ENCODE assay signal across 14 mouse cellular contexts in genomic region chr9:45919895-45920294, GRCm38 (mm10). TPM values are rescaled to one million over a fixed set of nuclear protein-coding genes. Genes with fewer than 3 reads are reported as not detected.
DNase-seq lines count a peak whose midpoint lies in the region; ATAC-seq and TF ChIP-seq lines count a peak whose summit lies in the region.
"Had no signal": no experiment of that assay in that cellular context is flagged by ENCODE, and none has a peak within 500 bp of the region (broad histone marks: within the 10 kb centered on the region; RNA-seq: fewer than 3 reads in every experiment).

No protein-coding gene starts in this region.

- no peaks in the 10 kb centered on the region for H3K9me3 ChIP-seq in heart, embryonic 11.5 days (replicated peaks; ENCODE audit: control insufficient read depth, low read length)
- H3K9me3 ChIP-seq in lung, embryonic 16.5 days (ENCODE audit: control insufficient read depth, low read length), result no peaks in the 10 kb centered on the region

- 45% methylated on average over 1 of the region's 1 CpGs for WGBS in heart, embryonic 11.5 days (ENCODE audit: insufficient replicate concordance)
- 42% methylated on average over 1 of the region's 1 CpGs for WGBS in lung, embryonic 16.5 days
- WGBS in lung, adult 2 months, result 58% methylated on average over 1 of the region's 1 CpGs

- H3K4me1 ChIP-seq in heart, embryonic 11.5 days (ENCODE audit: control insufficient read depth, insufficient read depth, low read length), result no peaks in the 10 kb centered on the region
- peaks cover 4% of the 10 kb centered on the region; the same call in 1 of the 2 replicates for H3K4me1 ChIP-seq in lung, embryonic 16.5 days (replicated peaks; ENCODE audit: control insufficient read depth, insufficient read depth, low read length)
- H3K4me1 ChIP-seq in lung, adult 2 months (ENCODE audit: control insufficient read depth, insufficient read depth, low read length), result peaks cover 6% of the 10 kb centered on the region; the same call in 1 of the 2 replicates

- no peak for TF ChIP-seq POLR2A in lung, adult 2 months (IDR thresholded peaks at IDR 0.05; ENCODE audit: borderline replicate concordance, extremely low read depth, low read depth, low read length)

- no peak for ATAC-seq in heart, embryonic 11.5 days (replicated peaks; ENCODE audit: insufficient number of reproducible peaks, low FRiP score, low TSS enrichment)
- ATAC-seq in lung, embryonic 16.5 days (ENCODE audit: low read depth), result peak; percentile 12; the same call in 1 of the 2 replicates
- ATAC-seq: hindbrain, postnatal 0 days; liver, postnatal 0 days had no signal

- peak; percentile 93 for DNase-seq in heart, adult 11 months
- no peak for DNase-seq in lung, adult 2 months
- DNase-seq in adipocyte (ENCODE audit: low spot score), result peak; percentile 86
- DNase-seq in lung, postnatal 36 days, result peak; percentile 36
- DNase-seq in cerebellum, postnatal 36 days, result no peak
- no peak for DNase-seq in adrenal gland, postnatal 25 days
- DNase-seq: adrenal gland, adult 8-10 months; cerebellum, postnatal 14 days; heart, postnatal 36 days; liver, postnatal 0 days; midbrain, embryonic 14.5 days had no signal

- no peak overlapping the region for H3K9ac ChIP-seq in heart, embryonic 11.5 days (ENCODE audit: low read depth, low read length)
- no peak overlapping the region for H3K9ac ChIP-seq in lung, embryonic 16.5 days (ENCODE audit: low read length)
- H3K9ac ChIP-seq: liver, postnatal 0 days had no signal

- no peak for TF ChIP-seq CTCF in lung, adult 2 months (IDR thresholded peaks at IDR 0.05; ENCODE audit: insufficient read depth, low read length)

- no peak overlapping the region for H3K27ac ChIP-seq in heart, embryonic 11.5 days (ENCODE audit: low read depth, low read length)
- H3K27ac ChIP-seq in lung, embryonic 16.5 days (ENCODE audit: low read length), result peak overlapping the region; percentile 62
- H3K27ac ChIP-seq: hindbrain, postnatal 0 days had no signal

- H3K36me3 ChIP-seq in heart, embryonic 11.5 days (ENCODE audit: control insufficient read depth, insufficient read depth, low read length), result peaks cover 30% of the 10 kb centered on the region
- H3K36me3 ChIP-seq in lung, embryonic 16.5 days (ENCODE audit: control insufficient read depth, insufficient read depth, low read length), result peaks cover 35% of the 10 kb centered on the region

- H3K4me2 ChIP-seq in heart, embryonic 11.5 days, result no peak overlapping the region
- H3K4me2 ChIP-seq in lung, embryonic 16.5 days (ENCODE audit: low read depth, low read length), result no peak overlapping the region

- H3K27me3 ChIP-seq in heart, embryonic 11.5 days (ENCODE audit: control insufficient read depth, insufficient read depth, low read length), result no peaks in the 10 kb centered on the region
- H3K27me3 ChIP-seq in lung, embryonic 16.5 days (ENCODE audit: control insufficient read depth, insufficient read depth, low read depth, low read length), result no peaks in the 10 kb centered on the region

- H3K4me3 ChIP-seq in heart, embryonic 11.5 days (ENCODE audit: low read depth, low read length), result no peak overlapping the region
- no peak overlapping the region for H3K4me3 ChIP-seq in lung, embryonic 16.5 days (ENCODE audit: low read length)
- H3K4me3 ChIP-seq in lung, adult 2 months (replicated peaks; ENCODE audit: extremely low read depth, low read depth, low read length), result no peak overlapping the region

RNA-seq across cellular contexts. Expression of gene Rnf214, which starts 13.2 kb away (rescaled TPM):
- 39.3 and 45.9 TPM in 2 replicates for polyA plus RNA-seq in heart, embryonic 11.5 days (2014; fragmentation: Nextera tagmentation; extraction: Ambion mirVana)
- polyA plus RNA-seq in lung, embryonic 16.5 days (2015; fragmentation: Nextera tagmentation; extraction: Ambion mirVana), result 50.4 and 51.3 TPM in 2 replicates
- 12.3 and 16.3 TPM in 2 replicates for polyA plus RNA-seq in lung, adult 2 months (2012; rRNA removed)
- 51.8 and 56.0 TPM in 2 replicates for total RNA-seq in adrenal gland, postnatal 25 days (2021)

RNA-seq across cellular contexts. Expression of gene Pcsk7, which starts 13.6 kb away (rescaled TPM):
- 11.2 and 16.7 TPM in 2 replicates for polyA plus RNA-seq in heart, embryonic 11.5 days (2014; fragmentation: Nextera tagmentation; extraction: Ambion mirVana)
- polyA plus RNA-seq in lung, embryonic 16.5 days (2015; fragmentation: Nextera tagmentation; extraction: Ambion mirVana), result 23.0 and 26.6 TPM in 2 replicates
- polyA plus RNA-seq in lung, adult 2 months (2012; rRNA removed), result 29.0 and 33.4 TPM in 2 replicates
- total RNA-seq in adrenal gland, postnatal 25 days (2021), result 28.9 and 33.7 TPM in 2 replicates

RNA-seq across cellular contexts. Expression of gene Tagln, which starts 16.0 kb away (rescaled TPM):
- 365 and 386 TPM in 2 replicates for polyA plus RNA-seq in heart, embryonic 11.5 days (2014; fragmentation: Nextera tagmentation; extraction: Ambion mirVana)
- polyA plus RNA-seq in lung, embryonic 16.5 days (2015; fragmentation: Nextera tagmentation; extraction: Ambion mirVana), result 138 and 141 TPM in 2 replicates
- polyA plus RNA-seq in lung, adult 2 months (2012; rRNA removed), result 226 and 279 TPM in 2 replicates
- total RNA-seq in adrenal gland, postnatal 25 days (2021), result 51.0 and 70.2 TPM in 2 replicates

RNA-seq across cellular contexts. Expression of gene Sidt2, which starts 35.2 kb away (rescaled TPM):
- 34.7 and 36.0 TPM in 2 replicates for polyA plus RNA-seq in heart, embryonic 11.5 days (2014; fragmentation: Nextera tagmentation; extraction: Ambion mirVana)
- 33.6 and 35.9 TPM in 2 replicates for polyA plus RNA-seq in lung, embryonic 16.5 days (2015; fragmentation: Nextera tagmentation; extraction: Ambion mirVana)
- polyA plus RNA-seq in lung, adult 2 months (2012; rRNA removed), result 357 and 550 TPM in 2 replicates
- total RNA-seq in adrenal gland, postnatal 25 days (2021), result 286 and 328 TPM in 2 replicates

Comparison
In these comparisons a context has a peak if more than half of its experiments do, and no peak if none do; other contexts are left out.
1. DNase-seq: peak in heart, adult 11 months (single experiment), adipocyte (single experiment) and lung, postnatal 36 days (single experiment); none in lung, adult 2 months (single experiment), cerebellum, postnatal 36 days (0 of 2) and adrenal gland, postnatal 25 days (single experiment).